Mouse (Mus musculus) hematopoietic stem cell, adult 5-6 weeks (primary cell): ENCODE measurements around the gene AI597479. TPM values are rescaled to one million over a fixed set of nuclear protein-coding genes. Genes with fewer than 3 reads are reported as not detected.
"Not testable (repeated sequence)": the region's sequence is repeated elsewhere in the genome, so short reads cannot be mapped to it uniquely, and the experiment has no call there.

Experiments
- ATAC-seq, 2 experiments: fragments of 125-278 bp in 1 of 2; replicated peaks in 1 of 2; 2 replicates each; pipeline ENCODE4 v1.8.0; 2016 to 2017; ENCODE audit warnings: inconsistent platforms in 2 of 2, mild to moderate bottlenecking in 2 of 2, moderate number of reproducible peaks in 2 of 2, low read depth in 1 of 2, moderate TSS enrichment in 1 of 2; ENCODE audit not compliant: low FRiP score in 2 of 2, poor library complexity in 2 of 2, severe bottlenecking in 2 of 2, insufficient read depth in 1 of 2, low TSS enrichment in 1 of 2
- total RNA-seq: library from RNA; stranded (forward); fragments of 172-1452, 232-1000 nt; gene quantifications from 2 replicates; pipeline ENCODE4 v1.2.3, GENCODE M21; 2017

The AI597479 gene
- total RNA-seq, 1 experiment from 2014 or later = 24.2 TPM

DNA sequence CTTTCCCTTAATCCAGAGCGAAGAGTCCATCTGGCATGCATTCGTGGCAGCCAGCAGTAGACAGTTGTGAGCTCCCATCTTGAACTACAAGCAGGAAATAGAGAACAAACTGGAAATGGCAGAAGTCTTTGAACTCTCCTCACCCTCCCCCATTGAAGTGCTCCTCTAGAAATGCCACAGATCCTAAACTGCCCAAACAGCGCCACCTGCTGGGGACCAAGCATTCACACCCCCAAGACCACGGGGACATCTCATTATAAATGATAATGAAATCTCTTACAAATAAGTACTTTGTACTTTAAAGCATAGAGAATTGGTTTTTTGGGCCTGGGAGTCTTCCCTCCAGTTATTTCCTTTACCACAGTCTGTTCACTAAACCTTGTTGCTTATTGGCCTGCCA, 12.0 kb downstream of the AI597479 start:
- ATAC-seq = peak; percentile 81 to 85; a peak in 3 of 4 replicates

DNA sequence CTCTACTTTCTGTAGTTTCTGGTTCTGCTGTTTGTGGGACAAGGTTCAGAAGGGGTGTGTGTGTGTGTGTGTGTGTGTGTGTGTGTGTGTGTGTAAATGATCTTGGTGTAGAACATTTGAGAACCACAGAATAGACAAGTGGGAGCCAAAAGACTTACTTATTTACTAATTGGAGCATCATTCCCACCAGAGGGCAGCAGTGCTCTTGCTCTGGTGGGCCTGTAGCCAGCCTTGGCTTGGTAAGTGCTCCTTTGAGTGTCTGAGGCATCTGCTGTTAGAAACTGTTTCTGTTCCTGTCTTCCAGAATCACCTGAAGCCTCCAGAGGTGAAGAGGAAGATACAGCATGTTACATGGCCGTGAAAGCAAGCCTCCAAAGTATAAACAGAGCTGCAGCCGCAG, 14.4 kb downstream of the AI597479 start:
- peak in 1 of 2 experiments; percentile 57; a peak in 1 of 4 replicates for ATAC-seq

- no peak for ATAC-seq
Observed at GRCm38 (mm10) chr1:43117435-43117834, 18.9 kb downstream of the AI597479 start.

DNA sequence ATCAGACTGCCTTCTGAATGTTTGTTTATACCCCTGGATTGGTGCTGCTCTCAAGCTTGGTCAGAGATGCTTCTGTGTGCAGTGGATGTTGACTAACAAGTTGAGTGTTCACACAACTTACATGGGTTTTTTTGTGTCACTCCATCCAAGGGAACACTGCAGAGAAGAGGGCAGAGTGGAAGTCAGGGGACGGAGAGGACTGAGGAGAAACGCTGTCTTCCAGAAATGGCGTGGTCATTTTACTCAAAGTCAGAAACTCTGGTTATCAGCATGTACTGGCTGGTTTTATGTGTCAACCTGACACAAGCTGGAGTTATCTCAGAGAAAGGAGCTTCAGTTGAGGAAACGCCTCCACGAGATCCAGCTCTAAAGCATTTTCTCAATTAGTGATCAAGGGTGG, 22.4 kb downstream of the AI597479 start:
- no peak for ATAC-seq

- ATAC-seq = no peak
Observed at GRCm38 (mm10) chr1:43122616-43123015, 24.1 kb downstream of the AI597479 start.

DNA sequence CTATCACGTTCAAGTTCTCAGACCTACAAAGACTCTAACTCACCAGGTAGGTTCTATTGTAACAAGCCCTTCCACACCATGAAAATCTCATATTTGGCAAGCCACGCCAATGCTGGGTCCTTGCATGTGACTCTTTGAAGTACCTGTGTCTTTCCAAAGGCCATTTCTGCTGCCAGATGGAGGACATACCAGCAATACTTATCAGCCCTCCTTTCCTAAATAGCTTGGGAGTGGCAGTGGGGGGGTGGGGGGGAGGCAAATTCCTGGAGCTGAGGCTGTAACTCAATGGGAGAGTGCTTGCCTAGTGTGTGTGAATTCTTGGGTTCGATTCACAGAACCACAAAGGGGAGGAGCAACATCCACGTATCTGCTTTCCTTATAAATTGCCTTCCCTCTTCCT, 26.2 kb downstream of the AI597479 start:
- no peak for ATAC-seq

- no peak for ATAC-seq
Observed at GRCm38 (mm10) chr1:43127196-43127595, 28.7 kb downstream of the AI597479 start.

DNA sequence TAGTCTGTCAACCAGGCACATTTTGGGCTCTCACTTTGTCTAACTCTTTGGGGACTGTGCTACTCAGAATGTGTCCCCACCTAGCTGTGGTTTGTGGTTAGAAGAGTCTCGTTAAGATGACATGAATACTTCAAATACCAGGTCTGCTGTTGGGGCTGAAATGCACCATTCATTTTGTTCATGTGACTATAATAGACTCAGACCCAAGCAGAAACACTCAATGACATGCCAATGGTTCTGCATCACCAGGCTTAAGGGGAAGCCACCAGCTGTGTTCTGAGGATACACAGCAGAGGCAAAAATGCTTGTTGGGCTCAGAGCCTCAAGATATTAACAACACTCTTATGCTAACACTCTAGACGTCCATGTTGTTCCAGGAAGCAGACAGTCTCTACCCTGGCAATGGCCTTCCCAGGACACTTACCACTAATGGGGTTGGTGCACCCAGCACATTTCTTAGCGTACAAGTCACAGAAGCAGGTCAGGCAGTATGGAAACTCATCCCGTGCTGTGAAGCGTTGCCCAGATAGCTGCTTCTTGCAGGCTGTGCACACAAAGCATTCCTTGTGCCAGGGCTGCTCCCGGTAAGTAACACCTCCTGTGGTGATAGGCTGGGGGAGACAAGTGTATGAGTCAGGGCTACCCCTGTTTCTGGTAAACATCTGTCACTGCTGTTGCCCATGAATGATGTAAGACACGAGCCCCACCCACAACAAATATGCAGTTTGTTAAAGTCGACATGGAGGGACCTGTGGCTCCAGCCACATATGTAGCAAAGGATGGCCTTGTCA, 29.5 kb downstream of the AI597479 start:
- no peak for ATAC-seq

GRCm38 (mm10) chr1:43130219-43130981, 31.9 kb downstream of the AI597479 start:
- no peak for ATAC-seq

DNA sequence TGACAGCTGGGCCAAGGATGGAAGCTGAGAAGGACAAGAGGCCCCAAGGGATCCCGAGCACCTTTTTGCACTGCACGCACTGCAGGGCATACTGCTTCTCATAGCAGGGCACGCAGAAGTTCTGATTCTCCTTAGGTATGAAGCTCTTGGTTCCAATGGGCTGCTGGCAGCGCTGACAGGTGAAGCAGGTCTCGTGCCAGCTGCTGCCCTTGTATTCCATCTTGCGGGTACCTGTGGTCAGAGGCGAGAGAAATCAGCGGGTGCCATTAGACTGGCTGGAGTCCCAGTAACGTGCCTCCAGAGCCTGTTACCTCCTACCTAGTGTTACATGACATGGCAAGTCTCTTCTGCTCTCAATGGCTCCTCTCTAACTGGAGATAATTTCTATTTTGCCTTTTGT, 33.1 kb downstream of the AI597479 start:
- no peak for ATAC-seq

DNA sequence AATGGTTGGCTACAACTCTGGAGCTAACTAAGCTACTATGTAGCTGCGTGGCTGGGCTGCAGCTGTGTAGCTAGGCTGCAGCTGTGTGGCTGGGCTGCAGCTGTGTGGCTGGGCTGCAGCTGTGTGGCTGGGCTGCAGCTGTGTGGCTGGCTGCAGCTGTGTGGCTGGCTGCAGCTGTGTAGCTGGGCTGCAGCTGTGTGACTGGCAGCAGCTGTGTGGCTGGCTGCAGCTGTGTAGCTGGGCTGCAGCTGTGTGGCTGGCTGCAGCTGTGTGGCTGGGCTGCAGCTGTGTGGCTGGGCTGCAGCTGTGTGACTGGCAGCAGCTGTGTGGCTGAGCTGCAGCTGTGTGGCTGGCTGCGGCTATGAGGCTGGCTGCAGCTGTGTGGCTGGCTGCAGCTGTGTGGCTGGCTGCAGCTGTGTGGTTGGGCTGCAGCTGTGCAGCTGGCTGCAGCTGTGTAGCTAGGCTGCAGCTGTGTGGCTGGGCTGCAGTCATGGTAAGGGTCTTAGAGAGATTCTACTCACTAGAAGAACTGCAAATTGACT, 38.0 kb downstream of the AI597479 start:
- ATAC-seq = not testable (repeated sequence)

GRCm38 (mm10) chr1:43137334-43137733, 38.8 kb downstream of the AI597479 start:
- ATAC-seq = no peak

GRCm38 (mm10) chr1:43138268-43138812, 39.8 kb downstream of the AI597479 start:
- no peak for ATAC-seq

- peak; percentile 93 for ATAC-seq
Observed at GRCm38 (mm10) chr1:43139587-43140266, 41.2 kb downstream of the AI597479 start.

- ATAC-seq = no peak
Observed at GRCm38 (mm10) chr1:43141555-43141961, 43.0 kb downstream of the AI597479 start.

GRCm38 (mm10) chr1:43142849-43143248, 44.3 kb downstream of the AI597479 start:
- no peak for ATAC-seq

- ATAC-seq = no peak
Observed at GRCm38 (mm10) chr1:43143284-43143683, 44.8 kb downstream of the AI597479 start.
